In genomic region chr6:115694441-115694842, GRCm38 (mm10) we compare ENCODE assay signal across 9 mouse cellular contexts. TPM values are rescaled to one million over a fixed set of nuclear protein-coding genes. Genes with fewer than 3 reads are reported as not detected.
A peak's percentile ranks its signal among the peaks of the same experiment; 100 is the strongest.
DNase-seq lines count a peak whose midpoint lies in the region; ATAC-seq lines count a peak whose summit lies in the region.
"Had no signal": no experiment of that assay in that cellular context is flagged by ENCODE, and none has a peak within 500 bp of the region (broad histone marks: within the 10 kb centered on the region; RNA-seq: fewer than 3 reads in every experiment).

No protein-coding gene starts in this region.

- peaks cover 18% of the 10 kb centered on the region for H3K4me1 ChIP-seq in heart, embryonic 11.5 days (ENCODE audit: control insufficient read depth, insufficient read depth, low read length)
- no peaks in the 10 kb centered on the region; the same call in 1 of the 2 replicates for H3K4me1 ChIP-seq in forebrain, embryonic 12.5 days
- H3K4me1 ChIP-seq in forebrain, embryonic 15.5 days = no peaks in the 10 kb centered on the region

- 29% methylated on average over 9 of the region's 9 CpGs for WGBS in heart, embryonic 11.5 days (ENCODE audit: insufficient replicate concordance)
- 59% methylated on average over 9 of the region's 9 CpGs for WGBS in forebrain, embryonic 12.5 days
- WGBS in forebrain, embryonic 15.5 days = 54% methylated on average over 9 of the region's 9 CpGs

- no peaks in the 10 kb centered on the region for H3K36me3 ChIP-seq in heart, embryonic 11.5 days (ENCODE audit: control insufficient read depth, insufficient read depth, low read length)
- no peaks in the 10 kb centered on the region for H3K36me3 ChIP-seq in forebrain, embryonic 12.5 days (replicated peaks)
- H3K36me3 ChIP-seq in forebrain, embryonic 15.5 days = no peaks in the 10 kb centered on the region

- H3K4me3 ChIP-seq in heart, embryonic 11.5 days (ENCODE audit: low read depth, low read length) = no peak overlapping the region
- H3K4me3 ChIP-seq in forebrain, embryonic 12.5 days (replicated peaks) = no peak overlapping the region
- no peak overlapping the region for H3K4me3 ChIP-seq in forebrain, embryonic 15.5 days
- H3K4me3 ChIP-seq: erythroblast, embryonic 14.5 days had no signal

- H3K9me3 ChIP-seq in heart, embryonic 11.5 days (replicated peaks; ENCODE audit: control insufficient read depth, low read length) = no peaks in the 10 kb centered on the region
- no peaks in the 10 kb centered on the region for H3K9me3 ChIP-seq in forebrain, embryonic 12.5 days
- H3K9me3 ChIP-seq in forebrain, embryonic 15.5 days = no peaks in the 10 kb centered on the region

- peak overlapping the region; percentile 24 for H3K4me2 ChIP-seq in heart, embryonic 11.5 days
- no peak overlapping the region for H3K4me2 ChIP-seq in forebrain, embryonic 12.5 days
- no peak overlapping the region for H3K4me2 ChIP-seq in forebrain, embryonic 15.5 days (replicated peaks)

- peak overlapping the region; percentile 93 for H3K27ac ChIP-seq in heart, embryonic 11.5 days (ENCODE audit: low read depth, low read length)
- no peak overlapping the region for H3K27ac ChIP-seq in forebrain, embryonic 12.5 days
- H3K27ac ChIP-seq in forebrain, embryonic 15.5 days (replicated peaks) = no peak overlapping the region

- peak; percentile 84 for DNase-seq in gastrocnemius, adult 18-20 months (ENCODE audit: low spot score)
- no peak for DNase-seq in gastrocnemius, postnatal 4 days (ENCODE audit: low spot score in 2 of 2)
- DNase-seq in brain, adult 2 months (ENCODE audit: low read depth, low spot score) = peak; percentile 80
- no peak for DNase-seq in testis, postnatal 14 days (ENCODE audit: low spot score)

- peak overlapping the region; percentile 59; the same call in 1 of the 2 replicates for H3K9ac ChIP-seq in heart, embryonic 11.5 days (ENCODE audit: low read depth, low read length)
- H3K9ac ChIP-seq in forebrain, embryonic 12.5 days = no peak overlapping the region
- no peak overlapping the region for H3K9ac ChIP-seq in forebrain, embryonic 15.5 days (replicated peaks)

- H3K27me3 ChIP-seq in heart, embryonic 11.5 days (ENCODE audit: control insufficient read depth, insufficient read depth, low read length) = no peaks in the 10 kb centered on the region
- no peaks in the 10 kb centered on the region for H3K27me3 ChIP-seq in forebrain, embryonic 12.5 days
- no peaks in the 10 kb centered on the region for H3K27me3 ChIP-seq in forebrain, embryonic 15.5 days

- ATAC-seq in heart, embryonic 11.5 days (replicated peaks; ENCODE audit: insufficient number of reproducible peaks, low FRiP score, low TSS enrichment) = peak; percentile 36; the same call in 1 of the 2 replicates
- ATAC-seq in megakaryocyte progenitor cell, adult 5-6 weeks (replicated peaks; ENCODE audit: poor library complexity) = peak; percentile 58
- no peak for ATAC-seq in forebrain, embryonic 12.5 days (ENCODE audit: low FRiP score)
- ATAC-seq in forebrain, embryonic 15.5 days (replicated peaks) = no peak

RNA-seq across cellular contexts. Expression of gene Raf1, which starts 18.0 kb away (rescaled TPM):
- 100 to 1,000 TPM; 110 to 123 TPM for total RNA-seq in gastrocnemius, adult 18-20 months (2021)
- total RNA-seq in gastrocnemius, postnatal 4 days (2021) = 100 to 1,000 TPM; 123 to 137 TPM
- 96.3 and 107 TPM in 2 replicates for polyA plus RNA-seq in heart, embryonic 11.5 days (2014; fragmentation: Nextera tagmentation; extraction: Ambion mirVana)
- 95.4 and 118 TPM in 2 replicates for total RNA-seq in megakaryocyte progenitor cell, adult 5-6 weeks (2015)
- 66.7 and 79.8 TPM in 2 replicates for total RNA-seq in megakaryocyte progenitor cell, adult 5-6 weeks (2017)
- 155 and 156 TPM in 2 replicates for polyA plus RNA-seq in forebrain, embryonic 12.5 days (2016; fragmentation: Nextera tagmentation; extraction: Ambion mirVana)
- 155 and 161 TPM in 2 replicates for polyA plus RNA-seq in forebrain, embryonic 15.5 days (2015; fragmentation: Nextera tagmentation; extraction: Ambion mirVana)

Comparison
In these comparisons a context has a peak if more than half of its experiments do, and no peak if none do; other contexts are left out.
1. DNase-seq: peak in gastrocnemius, adult 18-20 months (single experiment) and brain, adult 2 months (single experiment); none in gastrocnemius, postnatal 4 days (0 of 2) and testis, postnatal 14 days (single experiment).
2. ATAC-seq: peak in heart, embryonic 11.5 days (single experiment) and megakaryocyte progenitor cell, adult 5-6 weeks (single experiment); none in forebrain, embryonic 12.5 days (single experiment) and forebrain, embryonic 15.5 days (single experiment).